Mouse (Mus musculus) kidney, postnatal 36 days (tissue): Measurements from ENCODE around the gene Insl6.

ENCODE experiments used
- DNase-seq, 2 experiments: peaks; one replicate each; pipeline ENCODE4 v3.0.0; 2021 to 2022; ENCODE audit warnings: mixed read lengths in 2 of 2

The Insl6 gene

GRCm38 (mm10) chr19:29354895-29355877, 30.0 kb upstream of the Insl6 start:
- DNase-seq, result peak; percentile 88 to 97

GRCm38 (mm10) chr19:29350991-29351390, 25.8 kb upstream of the Insl6 start:
- no peak for DNase-seq

- DNase-seq, result no peak
Observed at GRCm38 (mm10) chr19:29345636-29346035, 20.5 kb upstream of the Insl6 start.

GRCm38 (mm10) chr19:29344868-29345267, 19.7 kb upstream of the Insl6 start:
- no peak for DNase-seq

GRCm38 (mm10) chr19:29342281-29342680, 17.1 kb upstream of the Insl6 start:
- DNase-seq, result no peak

- no peak for DNase-seq
Observed at GRCm38 (mm10) chr19:29341029-29341428, 15.9 kb upstream of the Insl6 start.

- DNase-seq, result no peak
Observed at GRCm38 (mm10) chr19:29336624-29337023, 11.5 kb upstream of the Insl6 start.

GRCm38 (mm10) chr19:29334068-29334745, 9.1 kb upstream of the Insl6 start, which contains the start of gene Rln1:
Gene Rln1 (minus strand): TSS chr19:29334670.
- DNase-seq, result peak; percentile 54 to 69

- DNase-seq, result no peak
Observed at GRCm38 (mm10) chr19:29326822-29327552, 1.8 kb upstream of the Insl6 start.

- DNase-seq, result no peak
Observed at GRCm38 (mm10) chr19:29326396-29326795, 1.2 kb upstream of the Insl6 start.

GRCm38 (mm10) chr19:29325852-29326180, 660 bp upstream of the Insl6 start:
- DNase-seq, result no peak

- DNase-seq, result no peak
Observed at GRCm38 (mm10) chr19:29323416-29324049, 1.6 kb downstream of the Insl6 start.

GRCm38 (mm10) chr19:29312661-29313060, 12.5 kb downstream of the Insl6 start:
- no peak for DNase-seq

- no peak for DNase-seq
Observed at GRCm38 (mm10) chr19:29311791-29312190, 13.4 kb downstream of the Insl6 start.

- DNase-seq, result no peak
Observed at GRCm38 (mm10) chr19:29308832-29309231, 16.3 kb downstream of the Insl6 start.

GRCm38 (mm10) chr19:29302119-29302518, 23.0 kb downstream of the Insl6 start:
- no peak for DNase-seq

GRCm38 (mm10) chr19:29300919-29301318, 24.2 kb downstream of the Insl6 start:
- no peak for DNase-seq

GRCm38 (mm10) chr19:29297366-29297765, 27.8 kb downstream of the Insl6 start:
- DNase-seq, result no peak

GRCm38 (mm10) chr19:29296166-29296565, 29.0 kb downstream of the Insl6 start:
- no peak for DNase-seq

- DNase-seq, result no peak
Observed at GRCm38 (mm10) chr19:29294756-29295155, 30.4 kb downstream of the Insl6 start.

GRCm38 (mm10) chr19:29292546-29292945, 32.6 kb downstream of the Insl6 start:
- no peak for DNase-seq

- no peak for DNase-seq
Observed at GRCm38 (mm10) chr19:29291532-29291931, 33.6 kb downstream of the Insl6 start.

GRCm38 (mm10) chr19:29287863-29288262, 37.3 kb downstream of the Insl6 start:
- DNase-seq, result no peak
